Mouse (Mus musculus): ENCODE measurements at regions not wholly inside any gene's neighbourhood (a gene's known extent, or its start where the extent isn't known, plus 50 kb on each side); places are given as distances from the start of the nearest gene placed in this dataset.

- no peak for DNase-seq (ENCODE audit: low read depth, low spot score)
Observed at GRCm38 (mm10) chr1:122273579-122273978, 705.8 kb upstream of the Ddx18 start.

- DNase-seq (ENCODE audit: low read depth, low spot score), result no peak
Observed at GRCm38 (mm10) chr1:122243031-122243430, 675.2 kb upstream of the Ddx18 start.

- no peak for DNase-seq (ENCODE audit: low read depth, low spot score)
Observed at GRCm38 (mm10) chr1:122241511-122241910, 673.7 kb upstream of the Ddx18 start.

GRCm38 (mm10) chr1:122230442-122230841 is 662.7 kb upstream of the Ddx18 start:
- no peak for DNase-seq (ENCODE audit: low read depth, low spot score)

GRCm38 (mm10) chr1:122212484-122212883 is 644.7 kb upstream of the Ddx18 start:
- no peak for DNase-seq (ENCODE audit: low read depth, low spot score)

GRCm38 (mm10) chr1:122208619-122209018 is 640.8 kb upstream of the Ddx18 start:
- DNase-seq (ENCODE audit: low read depth, low spot score), result no peak

- no peak for DNase-seq (ENCODE audit: low read depth, low spot score)
Observed at GRCm38 (mm10) chr1:122169547-122169946, 601.8 kb upstream of the Ddx18 start.

- DNase-seq (ENCODE audit: low read depth, low spot score), result no peak
Observed at GRCm38 (mm10) chr1:122161798-122162197, 594.0 kb upstream of the Ddx18 start.

- DNase-seq (ENCODE audit: low read depth, low spot score), result no peak
Observed at GRCm38 (mm10) chr1:122141362-122141761, 573.6 kb upstream of the Ddx18 start.

- DNase-seq (ENCODE audit: low read depth, low spot score), result no peak
Observed at GRCm38 (mm10) chr1:122123954-122124353, 556.2 kb upstream of the Ddx18 start.

- no peak for DNase-seq (ENCODE audit: low read depth, low spot score)
Observed at GRCm38 (mm10) chr1:122095726-122096125, 527.9 kb upstream of the Ddx18 start.

- DNase-seq (ENCODE audit: low read depth, low spot score), result no peak
Observed at GRCm38 (mm10) chr1:122082481-122082880, 514.7 kb upstream of the Ddx18 start.

- no peak for DNase-seq (ENCODE audit: low read depth, low spot score)
Observed at GRCm38 (mm10) chr1:122076085-122076484, 508.3 kb upstream of the Ddx18 start.

- no peak for DNase-seq (ENCODE audit: low read depth, low spot score)
Observed at GRCm38 (mm10) chr1:122055146-122055545, 487.4 kb upstream of the Ddx18 start.

- no peak for DNase-seq (ENCODE audit: low read depth, low spot score)
Observed at GRCm38 (mm10) chr1:122048112-122048725, 480.4 kb upstream of the Ddx18 start.

GRCm38 (mm10) chr1:122043896-122044295 is 476.1 kb upstream of the Ddx18 start:
- DNase-seq (ENCODE audit: low read depth, low spot score), result no peak

- DNase-seq (ENCODE audit: low read depth, low spot score), result no peak
Observed at GRCm38 (mm10) chr1:122043114-122043513, 475.3 kb upstream of the Ddx18 start.

GRCm38 (mm10) chr1:122007749-122008148 is 440.0 kb upstream of the Ddx18 start:
- peak; percentile 7 for DNase-seq (ENCODE audit: low read depth, low spot score)

- no peak for DNase-seq (ENCODE audit: low read depth, low spot score)
Observed at GRCm38 (mm10) chr1:121996461-121996860, 428.7 kb upstream of the Ddx18 start.

GRCm38 (mm10) chr1:121990653-121991052 is 422.9 kb upstream of the Ddx18 start:
- DNase-seq (ENCODE audit: low read depth, low spot score), result no peak

GRCm38 (mm10) chr1:121958942-121959341 is 391.2 kb upstream of the Ddx18 start:
- DNase-seq (ENCODE audit: low read depth, low spot score), result no peak

GRCm38 (mm10) chr1:121935911-121936310 is 368.1 kb upstream of the Ddx18 start:
- no peak for DNase-seq (ENCODE audit: low read depth, low spot score)
